Mouse (Mus musculus): Measurements from ENCODE around the gene Ahdc1. TPM values are rescaled to one million over a fixed set of nuclear protein-coding genes. Genes with fewer than 3 reads are reported as not detected.

The Ahdc1 gene
- polyA plus RNA-seq, 1 experiment from 2014 or later: 13.9 TPM

- no peak overlapping the region for H3K9ac ChIP-seq
- H3K36me3 ChIP-seq: no peaks in the 10 kb centered on the region
- no peak overlapping the region for H3K27ac ChIP-seq (replicated peaks)
- WGBS: 82% methylated on average over 8 of the region's 8 CpGs
- no peak overlapping the region for H3K4me2 ChIP-seq (replicated peaks)
- no peaks in the 10 kb centered on the region for H3K27me3 ChIP-seq
- H3K4me1 ChIP-seq: peaks cover 47% of the 10 kb centered on the region
- no peaks in the 10 kb centered on the region for H3K9me3 ChIP-seq (replicated peaks)
- no peak for ATAC-seq (ENCODE audit: insufficient number of reproducible peaks, low FRiP score, low TSS enrichment, low read depth)
- H3K4me3 ChIP-seq (replicated peaks): no peak overlapping the region
Observed at GRCm38 (mm10) chr4:133032410-133033095, 21.5 kb downstream of the Ahdc1 start.

- no peak for ATAC-seq (ENCODE audit: insufficient number of reproducible peaks, low FRiP score, low TSS enrichment, low read depth)
Observed at GRCm38 (mm10) chr4:133034478-133034877, 23.4 kb downstream of the Ahdc1 start.

GRCm38 (mm10) chr4:133035446-133035845, 24.4 kb downstream of the Ahdc1 start:
- H3K27me3 ChIP-seq: no peaks in the 10 kb centered on the region
- no peak overlapping the region for H3K4me3 ChIP-seq (replicated peaks)
- no peak overlapping the region for H3K9ac ChIP-seq
- H3K36me3 ChIP-seq: no peaks in the 10 kb centered on the region
- peaks cover 55% of the 10 kb centered on the region for H3K4me1 ChIP-seq
- H3K27ac ChIP-seq (replicated peaks): no peak overlapping the region
- WGBS: 48% methylated on average over 1 of the region's 1 CpGs
- no peak for ATAC-seq (ENCODE audit: insufficient number of reproducible peaks, low FRiP score, low TSS enrichment, low read depth)
- H3K4me2 ChIP-seq (replicated peaks): no peak overlapping the region
- no peaks in the 10 kb centered on the region for H3K9me3 ChIP-seq (replicated peaks)

More at GRCm38 (mm10) chr4:133034478-133034877, 23.4 kb downstream of the Ahdc1 start:
- Histone ChIP-seq H3K36me3 (no peaks in the 10 kb centered on the region), H3K27me3 (no peaks in the 10 kb centered on the region), H3K27ac (replicated peaks) (no peak overlapping the region), H3K9ac (no peak overlapping the region), H3K4me3 (replicated peaks) (no peak overlapping the region), H3K4me2 (replicated peaks) (no peak overlapping the region), H3K9me3 (replicated peaks) (no peaks in the 10 kb centered on the region), H3K4me1 (peaks cover 52% of the 10 kb centered on the region)
- 71% methylated on average over 10 of the region's 10 CpGs for WGBS

- 63% methylated on average over 3 of the region's 3 CpGs for WGBS
- H3K27me3 ChIP-seq: no peaks in the 10 kb centered on the region
- no peak overlapping the region for H3K27ac ChIP-seq (replicated peaks)
- H3K4me3 ChIP-seq (replicated peaks): no peak overlapping the region
- peaks cover 60% of the 10 kb centered on the region for H3K4me1 ChIP-seq
- H3K9ac ChIP-seq: no peak overlapping the region
- no peaks in the 10 kb centered on the region for H3K36me3 ChIP-seq
- H3K4me2 ChIP-seq (replicated peaks): no peak overlapping the region
- H3K9me3 ChIP-seq (replicated peaks): no peaks in the 10 kb centered on the region
- ATAC-seq (ENCODE audit: insufficient number of reproducible peaks, low FRiP score, low TSS enrichment, low read depth): no peak
Observed at GRCm38 (mm10) chr4:133035946-133036345, 24.9 kb downstream of the Ahdc1 start.

GRCm38 (mm10) chr4:133037293-133037692, 26.2 kb downstream of the Ahdc1 start:
- H3K9ac ChIP-seq: no peak overlapping the region
- no peak overlapping the region for H3K4me3 ChIP-seq (replicated peaks)
- H3K36me3 ChIP-seq: no peaks in the 10 kb centered on the region
- H3K27me3 ChIP-seq: no peaks in the 10 kb centered on the region
- H3K4me1 ChIP-seq: peaks cover 74% of the 10 kb centered on the region
- peak overlapping the region; percentile 96; the same call in 1 of the 2 replicates for H3K4me2 ChIP-seq (replicated peaks)
- ATAC-seq (ENCODE audit: insufficient number of reproducible peaks, low FRiP score, low TSS enrichment, low read depth): no peak
- no peak overlapping the region for H3K27ac ChIP-seq (replicated peaks)
- 33% methylated on average over 9 of the region's 9 CpGs for WGBS
- no peaks in the 10 kb centered on the region for H3K9me3 ChIP-seq (replicated peaks)

- no peaks in the 10 kb centered on the region for H3K27me3 ChIP-seq
- no peak overlapping the region for H3K9ac ChIP-seq
- no peaks in the 10 kb centered on the region for H3K36me3 ChIP-seq
- H3K4me2 ChIP-seq (replicated peaks): peak overlapping the region; percentile 96
- peak overlapping the region; percentile 63 for H3K4me3 ChIP-seq (replicated peaks)
- no peak for ATAC-seq (ENCODE audit: insufficient number of reproducible peaks, low FRiP score, low TSS enrichment, low read depth)
- 30% methylated on average over 6 of the region's 6 CpGs for WGBS
- H3K4me1 ChIP-seq: peaks cover 79% of the 10 kb centered on the region
- H3K27ac ChIP-seq (replicated peaks): no peak overlapping the region
- H3K9me3 ChIP-seq (replicated peaks): no peaks in the 10 kb centered on the region
Observed at GRCm38 (mm10) chr4:133037798-133038197, 26.7 kb downstream of the Ahdc1 start.

- Histone ChIP-seq H3K27me3 (no peaks in the 10 kb centered on the region), H3K36me3 (no peaks in the 10 kb centered on the region), H3K9ac (peak overlapping the region; percentile 69), H3K4me2 (replicated peaks) (peak overlapping the region; percentile 96), H3K9me3 (replicated peaks) (no peaks in the 10 kb centered on the region), H3K4me3 (replicated peaks) (peak overlapping the region; percentile 63), H3K27ac (replicated peaks) (peak overlapping the region; percentile 92), H3K4me1 (peaks cover 87% of the 10 kb centered on the region)
- WGBS: under 1% methylated on average over 72 of the region's 76 CpGs
- ATAC-seq (ENCODE audit: insufficient number of reproducible peaks, low FRiP score, low TSS enrichment, low read depth): peak; percentile 63
Observed at GRCm38 (mm10) chr4:133038521-133039115, 27.6 kb downstream of the Ahdc1 start.

- ATAC-seq (ENCODE audit: insufficient number of reproducible peaks, low FRiP score, low TSS enrichment, low read depth): peak; percentile 7; the same call in 1 of the 2 replicates
- H3K4me1 ChIP-seq: peaks cover 94% of the 10 kb centered on the region
- peak overlapping the region; percentile 63 for H3K4me3 ChIP-seq (replicated peaks)
- H3K27ac ChIP-seq (replicated peaks): peak overlapping the region; percentile 92
- peak overlapping the region; percentile 69 for H3K9ac ChIP-seq
- peak overlapping the region; percentile 96 for H3K4me2 ChIP-seq (replicated peaks)
- no peaks in the 10 kb centered on the region for H3K9me3 ChIP-seq (replicated peaks)
- no peaks in the 10 kb centered on the region for H3K36me3 ChIP-seq
- 2% methylated on average over 56 of the region's 77 CpGs for whole genome bisulfite sequencing
- no peaks in the 10 kb centered on the region for H3K27me3 ChIP-seq
Observed at GRCm38 (mm10) chr4:133039116-133039819, 28.2 kb downstream of the Ahdc1 start.

GRCm38 (mm10) chr4:133039832-133040231, 28.8 kb downstream of the Ahdc1 start:
- Histone ChIP-seq H3K27me3 (no peaks in the 10 kb centered on the region), H3K4me2 (replicated peaks) (peak overlapping the region; percentile 96), H3K9ac (no peak overlapping the region; the same call in 1 of the 2 replicates), H3K36me3 (no peaks in the 10 kb centered on the region), H3K27ac (replicated peaks) (peak overlapping the region; percentile 92; the same call in 1 of the 2 replicates), H3K4me3 (replicated peaks) (peak overlapping the region; percentile 63), H3K4me1 (peaks cover 94% of the 10 kb centered on the region), H3K9me3 (replicated peaks) (no peaks in the 10 kb centered on the region)
- 10% methylated on average over 18 of the region's 18 CpGs for WGBS
- ATAC-seq (ENCODE audit: insufficient number of reproducible peaks, low FRiP score, low TSS enrichment, low read depth): no peak

GRCm38 (mm10) chr4:133040241-133040904, 29.3 kb downstream of the Ahdc1 start:
- Histone ChIP-seq H3K9me3 (replicated peaks) (no peaks in the 10 kb centered on the region), H3K4me1 (peaks cover 94% of the 10 kb centered on the region), H3K36me3 (no peaks in the 10 kb centered on the region), H3K27me3 (no peaks in the 10 kb centered on the region), H3K4me2 (replicated peaks) (peak overlapping the region; percentile 96), H3K9ac (no peak overlapping the region), H3K4me3 (replicated peaks) (peak overlapping the region; percentile 63), H3K27ac (replicated peaks) (peak overlapping the region; percentile 92)
- 45% methylated on average over 14 of the region's 14 CpGs for WGBS
- ATAC-seq (ENCODE audit: insufficient number of reproducible peaks, low FRiP score, low TSS enrichment, low read depth): no peak

- no peaks in the 10 kb centered on the region for H3K9me3 ChIP-seq (replicated peaks)
- H3K9ac ChIP-seq: no peak overlapping the region; the same call in 1 of the 2 replicates
- peak overlapping the region; percentile 45 for H3K4me2 ChIP-seq (replicated peaks)
- H3K4me3 ChIP-seq (replicated peaks): peak overlapping the region; percentile 17
- peak overlapping the region; percentile 92 for H3K27ac ChIP-seq (replicated peaks)
- 31% methylated on average over 4 of the region's 4 CpGs for WGBS
- H3K4me1 ChIP-seq: peaks cover 98% of the 10 kb centered on the region
- no peak for ATAC-seq (ENCODE audit: insufficient number of reproducible peaks, low FRiP score, low TSS enrichment, low read depth)
- H3K36me3 ChIP-seq: no peaks in the 10 kb centered on the region
- no peaks in the 10 kb centered on the region for H3K27me3 ChIP-seq
Observed at GRCm38 (mm10) chr4:133042244-133042643, 31.2 kb downstream of the Ahdc1 start.
